Mouse (Mus musculus) G1E (cell line): ENCODE results near the gene Rnf182.

Experiments used
- CTCF ChIP-seq: IDR thresholded peaks from 2 replicates; pipeline ENCODE4 v1.5.1; 2012; ENCODE audit warnings: low read depth, low read length, inconsistent platforms, mixed read lengths
- GATA1 ChIP-seq: IDR thresholded peaks from 2 replicates; pipeline ENCODE4 v1.6.1; 2012; ENCODE audit warnings: borderline replicate concordance, low read length, inconsistent platforms, mixed read lengths

GRCm38 (mm10) chr13:43720496-43720895 is 105.0 kb downstream of the Rnf182 start:
- TF ChIP-seq CTCF (no peak), GATA1 (no peak)
